11 mouse cellular contexts compared by ENCODE assay signal in the genomic region with DNA sequence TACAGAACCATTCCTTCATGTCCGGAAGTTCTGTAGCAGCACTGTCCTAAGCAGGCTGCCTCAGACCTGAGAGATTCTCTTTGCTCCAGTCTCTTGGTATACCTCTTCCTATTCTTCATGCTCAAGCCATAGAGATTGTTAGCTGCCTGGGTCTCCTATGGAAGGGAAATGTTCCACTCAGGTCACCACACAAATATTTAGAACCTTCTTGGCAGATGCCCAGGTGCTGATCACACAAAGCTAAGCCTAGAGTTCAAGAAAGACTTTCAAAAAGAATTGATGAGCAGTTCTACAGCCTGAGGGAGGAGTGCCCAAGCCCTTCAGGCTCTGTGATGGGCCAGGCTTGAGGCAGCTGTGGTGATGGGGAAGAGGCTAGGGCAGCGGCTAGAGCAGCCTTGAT. TPM values are rescaled to one million over a fixed set of nuclear protein-coding genes. Genes with fewer than 3 reads are reported as not detected.
DNase-seq lines count a peak whose midpoint lies in the region; ATAC-seq lines count a peak whose summit lies in the region.
"Had no signal": no experiment of that assay in that cellular context is flagged by ENCODE, and none has a peak within 500 bp of the region (broad histone marks: within the 10 kb centered on the region; RNA-seq: fewer than 3 reads in every experiment).

No protein-coding gene starts in this region.

- no peaks in the 10 kb centered on the region for H3K36me3 ChIP-seq in heart, embryonic 11.5 days (ENCODE audit: control insufficient read depth, insufficient read depth, low read length)
- H3K36me3 ChIP-seq in midbrain, embryonic 13.5 days: no peaks in the 10 kb centered on the region
- no peaks in the 10 kb centered on the region for H3K36me3 ChIP-seq in midbrain, embryonic 10.5 days
- H3K36me3 ChIP-seq in hindbrain, embryonic 12.5 days: no peaks in the 10 kb centered on the region
- H3K36me3 ChIP-seq in neural tube, embryonic 13.5 days: no peaks in the 10 kb centered on the region
- H3K36me3 ChIP-seq: embryonic facial prominence, embryonic 15.5 days had no signal

- peak overlapping the region; percentile 98; the same call in 1 of the 2 replicates for H3K4me2 ChIP-seq in heart, embryonic 11.5 days
- peak overlapping the region; percentile 99 for H3K4me2 ChIP-seq in midbrain, embryonic 13.5 days (replicated peaks)
- peak overlapping the region; percentile 97 for H3K4me2 ChIP-seq in hindbrain, embryonic 12.5 days (replicated peaks)
- peak overlapping the region; percentile 98 for H3K4me2 ChIP-seq in neural tube, embryonic 13.5 days

- peaks cover 12% of the 10 kb centered on the region; the same call in 1 of the 2 replicates for H3K4me1 ChIP-seq in heart, embryonic 11.5 days (ENCODE audit: control insufficient read depth, insufficient read depth, low read length)
- peaks cover 24% of the 10 kb centered on the region for H3K4me1 ChIP-seq in midbrain, embryonic 13.5 days (replicated peaks)
- peaks cover 31% of the 10 kb centered on the region for H3K4me1 ChIP-seq in midbrain, embryonic 10.5 days
- peaks cover 17% of the 10 kb centered on the region for H3K4me1 ChIP-seq in hindbrain, embryonic 12.5 days
- H3K4me1 ChIP-seq in neural tube, embryonic 13.5 days (replicated peaks): peaks cover 24% of the 10 kb centered on the region

- DNase-seq in heart, adult 8-10 months (ENCODE audit: low spot score): no peak
- no peak for DNase-seq in midbrain, embryonic 10.5 days (ENCODE audit: low spot score)
- no peak for DNase-seq in lung, adult 18-20 months
- DNase-seq: gastrocnemius, postnatal 14 days had no signal

- WGBS in heart, embryonic 11.5 days (ENCODE audit: insufficient replicate concordance): 57% methylated on average over 2 of the region's 2 CpGs
- 80% methylated on average over 2 of the region's 2 CpGs for WGBS in midbrain, embryonic 13.5 days
- 66% methylated on average over 2 of the region's 2 CpGs for WGBS in midbrain, embryonic 10.5 days
- WGBS in hindbrain, embryonic 12.5 days: 61% methylated on average over 2 of the region's 2 CpGs
- 74% methylated on average over 2 of the region's 2 CpGs for WGBS in neural tube, embryonic 13.5 days

- H3K27me3 ChIP-seq in heart, embryonic 11.5 days (ENCODE audit: control insufficient read depth, insufficient read depth, low read length): peaks cover 21% of the 10 kb centered on the region
- H3K27me3 ChIP-seq in midbrain, embryonic 13.5 days: peaks cover 31% of the 10 kb centered on the region
- H3K27me3 ChIP-seq in midbrain, embryonic 10.5 days (ENCODE audit: low read depth, poor library complexity, severe bottlenecking): peaks cover 43% of the 10 kb centered on the region
- H3K27me3 ChIP-seq in hindbrain, embryonic 12.5 days: peaks cover 21% of the 10 kb centered on the region
- H3K27me3 ChIP-seq in neural tube, embryonic 13.5 days: peaks cover 23% of the 10 kb centered on the region

- ATAC-seq in heart, embryonic 11.5 days (replicated peaks; ENCODE audit: insufficient number of reproducible peaks, low FRiP score, low TSS enrichment): no peak
- no peak for ATAC-seq in midbrain, embryonic 13.5 days
- ATAC-seq in hindbrain, embryonic 12.5 days (ENCODE audit: low FRiP score): no peak
- no peak for ATAC-seq in neural tube, embryonic 13.5 days (ENCODE audit: low read depth)
- no peak for ATAC-seq in granulocyte monocyte progenitor cell, adult 5-6 weeks (replicated peaks; ENCODE audit: poor library complexity, severe bottlenecking)

- no peak overlapping the region for H3K27ac ChIP-seq in heart, embryonic 11.5 days (ENCODE audit: low read depth, low read length)
- no peak overlapping the region for H3K27ac ChIP-seq in midbrain, embryonic 13.5 days
- no peak overlapping the region for H3K27ac ChIP-seq in midbrain, embryonic 10.5 days (replicated peaks)
- H3K27ac ChIP-seq in hindbrain, embryonic 12.5 days: no peak overlapping the region
- H3K27ac ChIP-seq in neural tube, embryonic 13.5 days (replicated peaks): no peak overlapping the region
- H3K27ac ChIP-seq: embryonic facial prominence, embryonic 15.5 days had no signal

- no peak overlapping the region for H3K9ac ChIP-seq in heart, embryonic 11.5 days (ENCODE audit: low read depth, low read length)
- H3K9ac ChIP-seq in midbrain, embryonic 13.5 days (replicated peaks): peak overlapping the region; percentile 81; the same call in 1 of the 2 replicates
- no peak overlapping the region for H3K9ac ChIP-seq in hindbrain, embryonic 12.5 days
- peak overlapping the region; percentile 82; the same call in 1 of the 2 replicates for H3K9ac ChIP-seq in neural tube, embryonic 13.5 days

- H3K9me3 ChIP-seq in heart, embryonic 11.5 days (replicated peaks; ENCODE audit: control insufficient read depth, low read length): no peaks in the 10 kb centered on the region
- no peaks in the 10 kb centered on the region for H3K9me3 ChIP-seq in midbrain, embryonic 13.5 days
- no peaks in the 10 kb centered on the region for H3K9me3 ChIP-seq in midbrain, embryonic 10.5 days (replicated peaks)
- no peaks in the 10 kb centered on the region for H3K9me3 ChIP-seq in hindbrain, embryonic 12.5 days (replicated peaks)
- H3K9me3 ChIP-seq in neural tube, embryonic 13.5 days: no peaks in the 10 kb centered on the region
- H3K9me3 ChIP-seq: embryonic facial prominence, embryonic 15.5 days had no signal

- H3K4me3 ChIP-seq in heart, embryonic 11.5 days (ENCODE audit: low read depth, low read length): no peak overlapping the region
- H3K4me3 ChIP-seq in midbrain, embryonic 13.5 days (replicated peaks): peak overlapping the region; percentile 71
- H3K4me3 ChIP-seq in midbrain, embryonic 10.5 days: no peak overlapping the region
- peak overlapping the region; percentile 66; the same call in 1 of the 2 replicates for H3K4me3 ChIP-seq in hindbrain, embryonic 12.5 days
- H3K4me3 ChIP-seq in neural tube, embryonic 13.5 days: peak overlapping the region; percentile 65

RNA-seq across cellular contexts. Expression of a gene that starts 2.4 kb away (rescaled TPM):
- 14.6 and 15.4 TPM in 2 replicates for polyA plus RNA-seq in heart, embryonic 11.5 days (2014; fragmentation: Nextera tagmentation; extraction: Ambion mirVana)
- total RNA-seq in heart, adult 8-10 months (2022): 1 to 10 TPM; 2.6 to 6.7 (median 3.5) TPM
- polyA plus RNA-seq in midbrain, embryonic 13.5 days (2015; fragmentation: Nextera tagmentation; extraction: Ambion mirVana): 22.9 and 24.2 TPM in 2 replicates
- polyA plus RNA-seq in midbrain, embryonic 10.5 days (2016; fragmentation: Nextera tagmentation; extraction: Ambion mirVana): 10.3 and 11.1 TPM in 2 replicates
- 20.6 and 24.2 TPM in 2 replicates for polyA plus RNA-seq in hindbrain, embryonic 12.5 days (2016; fragmentation: Nextera tagmentation; extraction: Ambion mirVana)
- polyA plus RNA-seq in neural tube, embryonic 13.5 days (2015; fragmentation: Nextera tagmentation; extraction: Ambion mirVana): 27.6 and 33.4 TPM in 2 replicates
- not detected in 2 replicates for total RNA-seq in granulocyte monocyte progenitor cell, adult 5-6 weeks (2014; fragmentation: Nextera tagmentation)
- total RNA-seq in granulocyte monocyte progenitor cell, adult 5-6 weeks (2017): 0.13 TPM in 1 of 2 replicates, not detected in the other
- total RNA-seq: megakaryocyte progenitor cell, adult 5-6 weeks had no signal

Comparison
In these comparisons a context has a peak if more than half of its experiments do, and no peak if none do; other contexts are left out.
1. H3K4me3 ChIP-seq: peak in midbrain, embryonic 13.5 days (single experiment), hindbrain, embryonic 12.5 days (single experiment) and neural tube, embryonic 13.5 days (single experiment); none in heart, embryonic 11.5 days (single experiment) and midbrain, embryonic 10.5 days (single experiment).
2. H3K9ac ChIP-seq: peak in midbrain, embryonic 13.5 days (single experiment) and neural tube, embryonic 13.5 days (single experiment); none in heart, embryonic 11.5 days (single experiment) and hindbrain, embryonic 12.5 days (single experiment).
3. Peak in every context shown above with its lines, with median percentiles within 50 percentile points of each other: H3K4me2 ChIP-seq.